Mouse (Mus musculus): ENCODE results near the gene Zfp454. TPM values are rescaled to one million over a fixed set of nuclear protein-coding genes. Genes with fewer than 3 reads are reported as not detected.

Zfp454 gene
- total RNA-seq, 1 experiment from 2014 or later = 4.7 TPM

DNA sequence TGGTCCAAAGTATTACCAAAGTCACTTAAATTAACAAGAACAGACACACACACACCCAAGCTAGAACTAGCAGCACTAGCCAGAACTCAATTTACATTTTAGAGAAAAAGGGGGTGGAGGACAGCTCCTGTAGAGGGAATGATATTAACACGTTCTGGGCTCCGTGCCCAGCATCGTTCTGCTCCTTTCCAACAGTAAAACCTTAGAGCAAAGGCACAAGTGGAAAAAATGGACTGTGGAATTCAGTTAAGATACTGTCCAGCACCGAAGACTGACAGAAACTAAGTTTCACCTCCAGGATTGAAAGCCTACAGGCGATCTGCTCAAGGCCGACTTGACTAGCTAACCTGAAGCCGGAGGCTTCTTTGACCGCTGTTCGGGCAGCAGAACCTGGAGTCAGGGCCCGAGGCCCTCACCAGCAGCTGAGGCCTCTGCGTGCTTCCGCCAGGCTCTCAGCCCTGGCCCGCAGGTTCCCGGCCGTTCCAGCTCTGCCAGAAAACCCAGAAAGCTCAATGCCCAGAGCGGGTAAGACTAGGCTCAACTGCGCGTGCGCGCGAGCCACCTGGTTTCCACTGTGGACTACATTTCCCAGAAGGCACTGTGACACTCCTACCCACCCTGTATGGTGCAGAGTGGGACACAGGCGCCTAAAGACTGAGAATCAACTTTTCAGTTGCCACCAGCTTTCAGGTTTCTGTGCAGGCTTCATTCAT lies 46.3 kb downstream of the Zfp454 start, which contains the start of gene Zfp879:
Gene Zfp879, minus strand, starts transcription at position 530 of the 713 bp plus-strand sequence.
- DNase-seq = peak; percentile 93

DNA sequence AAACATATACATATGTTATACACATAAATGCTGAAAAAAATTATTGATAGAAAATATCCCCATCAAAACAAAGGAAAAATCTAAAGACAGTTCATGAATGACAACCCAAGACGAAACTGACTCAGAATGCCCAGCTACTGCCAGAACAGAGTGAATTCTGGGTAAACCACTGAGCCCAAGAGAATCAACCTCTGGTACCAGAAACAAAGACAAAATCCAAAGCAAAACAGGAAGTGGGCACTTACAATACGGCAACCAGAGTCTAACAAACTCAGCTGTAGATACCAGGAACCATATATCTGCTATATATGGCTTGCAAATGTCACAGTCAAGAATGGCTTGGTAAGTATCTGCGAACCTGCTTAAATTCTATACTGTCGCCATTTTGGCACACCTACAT lies 51.7 kb downstream of the Zfp454 start:
- no peak for DNase-seq

DNA sequence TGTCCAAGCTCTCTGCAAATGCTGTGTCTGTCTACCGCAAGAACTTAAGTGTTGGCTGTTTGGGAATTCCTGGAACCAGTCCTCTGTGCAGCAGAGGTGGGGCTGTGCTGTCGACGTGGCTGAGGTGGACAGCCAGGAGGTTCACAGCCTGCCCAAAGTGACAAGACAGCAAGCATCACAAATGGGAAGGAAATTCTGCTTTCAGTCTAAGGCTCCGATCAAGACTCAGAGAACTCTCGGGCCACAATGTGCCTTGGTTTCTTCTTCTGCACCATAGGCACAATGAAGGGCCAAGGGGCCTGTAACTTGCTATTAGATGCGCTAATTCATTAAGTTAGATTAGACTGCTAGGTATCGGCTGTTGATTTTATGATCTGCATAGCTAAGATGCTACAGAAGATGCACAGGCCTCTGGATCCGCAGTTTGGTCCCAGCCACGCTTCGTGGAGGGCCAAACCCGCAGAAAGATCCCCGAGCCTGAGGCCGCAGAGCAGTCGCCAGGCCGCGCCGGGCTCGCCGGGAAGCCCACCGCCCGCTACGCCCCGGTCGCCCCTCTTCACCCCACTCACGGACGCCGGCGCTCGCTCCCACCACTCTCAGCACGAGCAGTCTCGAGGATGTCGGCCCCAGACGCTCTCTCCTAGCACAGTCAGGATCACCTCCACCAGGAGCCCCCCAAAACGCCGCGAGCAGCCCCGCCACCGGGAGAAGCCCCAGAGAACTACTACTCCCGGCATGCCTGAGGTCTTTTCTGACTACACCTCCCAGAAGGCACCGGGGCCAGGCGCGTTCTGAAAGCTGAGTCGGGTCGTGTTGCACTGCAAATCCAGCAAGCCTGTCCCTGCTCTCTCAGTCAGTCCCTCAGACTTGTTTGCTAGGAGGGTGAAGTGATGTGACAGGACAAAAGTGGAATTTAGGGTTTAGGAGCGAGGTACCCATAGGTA lies 60.2 kb downstream of the Zfp454 start, which contains the start of gene Zfp354c:
Gene Zfp354c, minus strand, starts transcription at position 715 of the 944 bp plus-strand sequence.
- peak; percentile 82 for DNase-seq

DNA sequence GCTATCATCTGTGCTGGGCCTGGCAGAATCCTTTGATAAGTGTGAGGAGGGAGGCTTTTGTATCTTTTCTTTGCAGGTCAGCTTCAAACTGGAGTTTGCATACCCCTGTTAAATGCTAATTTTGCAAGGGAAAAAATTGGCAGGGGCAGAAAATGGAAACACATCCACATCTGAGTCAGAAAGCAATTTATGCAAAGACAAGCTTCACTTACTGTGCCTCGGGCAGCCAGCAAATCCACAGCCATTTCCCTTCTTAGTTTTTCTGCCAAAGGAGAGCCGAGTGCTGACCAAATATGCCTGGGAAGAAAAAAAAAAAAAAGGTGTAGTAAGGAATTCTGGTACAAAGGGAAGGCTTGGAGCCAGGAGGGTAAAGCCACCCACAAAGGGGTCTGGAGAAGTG lies 61.2 kb downstream of the Zfp454 start:
- no peak for DNase-seq

Other genes with a start within 250 kb of the Zfp454 start
- 5.5 and 5.6 TPM in 2 replicates for gene Zfp354c, start 59.9 kb downstream of the Zfp454 start, total RNA-seq (2021)
- gene Zfp879, start 46.1 kb downstream of the Zfp454 start, total RNA-seq (2021) = 0.62 and 1.0 TPM in 2 replicates
- gene Grm6, start 37.0 kb downstream of the Zfp454 start, total RNA-seq (2021) = not detected in 2 replicates
- 7.4 and 11.2 TPM in 2 replicates for gene Zfp2, start 28.5 kb upstream of the Zfp454 start, total RNA-seq (2021)
- gene Zfp354b, start 44.0 kb upstream of the Zfp454 start, total RNA-seq (2021) = 3.4 and 4.1 TPM in 2 replicates
- gene 4933414I15Rik, start 56.1 kb upstream of the Zfp454 start, total RNA-seq (2021) = not detected in 2 replicates
- not detected in 2 replicates for gene Prop1, start 66.1 kb upstream of the Zfp454 start, total RNA-seq (2021)
- not detected in 2 replicates for gene Olfr1378, start 78.9 kb upstream of the Zfp454 start, total RNA-seq (2021)
- not detected in 2 replicates for gene Olfr1377, start 94.3 kb upstream of the Zfp454 start, total RNA-seq (2021)
- gene Olfr51, start 115.9 kb upstream of the Zfp454 start, total RNA-seq (2021) = not detected in 2 replicates
- 0.33 and 0.49 TPM in 2 replicates for gene Olfr54, start 126.6 kb upstream of the Zfp454 start, total RNA-seq (2021)
- gene Olfr1375, start 160.5 kb upstream of the Zfp454 start, total RNA-seq (2021) = not detected in 2 replicates
- 8.0 and 8.8 TPM in 2 replicates for gene Zfp354a, start 171.6 kb upstream of the Zfp454 start, total RNA-seq (2021)

Measured in adrenal gland, postnatal 25 days (tissue).